Mouse (Mus musculus): ENCODE data around the gene Gm28305. TPM values are rescaled to one million over a fixed set of nuclear protein-coding genes. Genes with fewer than 3 reads are reported as not detected.
A peak's percentile ranks its signal among the peaks of the same experiment; 100 is the strongest.

Gene Gm28305
- total and polyA plus RNA-seq, 3 experiments, result not detected

GRCm38 (mm10) chr9:104088555-104088954 lies 48.1 kb downstream of the Gm28305 start:
- dilution Hi-C loops (cut with MboI; ENCODE audit: extremely low pct_ligation_motif_present, extremely low pct_unique_long_range_greater_than_20kb, low sequenced_read_pairs), result no loop called here
- Histone ChIP-seq H3K79me2 (replicated peaks; ENCODE audit: control insufficient read depth, extremely low read depth, insufficient read depth, poor library complexity, severe bottlenecking) (no peaks in the 10 kb centered on the region), H3K27me3 (replicated peaks) (no peaks in the 10 kb centered on the region), H3K9ac (ENCODE audit: insufficient read depth, low read depth) (no peak overlapping the region), H3K4me2 (ENCODE audit: insufficient read depth, low read depth, poor library complexity, severe bottlenecking) (no peak overlapping the region), H3K4me3 (replicated peaks in 1 of 3; ENCODE audit: low read depth in 2 of 3, low read length in 2 of 3, poor library complexity in 1 of 3) (no peak overlapping the region), H3K9me3 (replicated peaks; ENCODE audit: low read length) (no peaks in the 10 kb centered on the region), H3K27ac (ENCODE audit: insufficient read depth, low read depth) (no peak overlapping the region), H3K36me3 (replicated peaks in 1 of 2; ENCODE audit: control insufficient read depth in 1 of 2, insufficient read depth in 1 of 2, low read length in 1 of 2) (peaks cover 3 to 40% of the 10 kb centered on the region in 2 experiments), H3K4me1 (ENCODE audit: control insufficient read depth in 1 of 2, insufficient read depth in 2 of 2) (peaks cover 0 to 17% of the 10 kb centered on the region in 2 experiments; a peak in 2 of 4 replicates)
- DNase-seq (ENCODE audit: extremely low read depth), result no peak
- in situ Hi-C loops (cut with MboI; ENCODE audit: low pct_ligation_motif_present, low pct_unique_long_range_greater_than_20kb, low sequenced_read_pairs), result no loop called here
- no peak for TF ChIP-seq NELFE (IDR thresholded peaks at IDR 0.05; ENCODE audit: low read depth, low read length)
- TF ChIP-seq ETS1 (conservative IDR thresholded peaks at IDR 0.05; ENCODE audit: low read depth, low read length), result no peak
- no peak for TF ChIP-seq KAT2A (IDR thresholded peaks at IDR 0.05; ENCODE audit: insufficient replicate concordance, low read length)
- TF ChIP-seq BHLHE40 (IDR thresholded peaks at IDR 0.05; ENCODE audit: low read depth, low read length), result no peak
- TF ChIP-seq IRF4 (IDR thresholded peaks at IDR 0.05; ENCODE audit: low read depth, low read length), result no peak
- no peak for TF ChIP-seq MAZ (IDR thresholded peaks at IDR 0.05; ENCODE audit: low read depth, low read length)
- TF ChIP-seq RAD21 (IDR thresholded peaks at IDR 0.05; ENCODE audit: low read depth, low read length), result no peak
- TF ChIP-seq POLR2A (IDR thresholded peaks at IDR 0.05; ENCODE audit: low read depth, low read length), result no peak
- TF ChIP-seq CHD2 (IDR thresholded peaks at IDR 0.05; ENCODE audit: low read length), result no peak
- TF ChIP-seq ZC3H11A (IDR thresholded peaks at IDR 0.05; ENCODE audit: low read depth, low read length), result no peak
- TF ChIP-seq CHD1 (IDR thresholded peaks at IDR 0.05; ENCODE audit: low read depth, low read length), result no peak
- no peak for TF ChIP-seq POLR2AphosphoS2 (IDR thresholded peaks at IDR 0.05; ENCODE audit: low read depth, low read length)
- TF ChIP-seq JUN (IDR thresholded peaks at IDR 0.05; ENCODE audit: insufficient read depth, low read depth, low read length), result no peak
- TF ChIP-seq MYC (IDR thresholded peaks at IDR 0.05; ENCODE audit: low read depth, low read length), result no peak
- no peak for TF ChIP-seq UBTF (IDR thresholded peaks at IDR 0.05; ENCODE audit: low read depth, low read length)

GRCm38 (mm10) chr9:104092945-104093344 lies 52.5 kb downstream of the Gm28305 start:
- H3K4me1 ChIP-seq (ENCODE audit: control insufficient read depth in 1 of 2, insufficient read depth in 2 of 2), result peaks cover 0 to 33% of the 10 kb centered on the region in 2 experiments; a peak in 2 of 4 replicates
- dilution Hi-C loops (cut with MboI; ENCODE audit: extremely low pct_ligation_motif_present, extremely low pct_unique_long_range_greater_than_20kb, low sequenced_read_pairs), result no loop called here
- no peak overlapping the region for H3K9ac ChIP-seq (ENCODE audit: insufficient read depth, low read depth)
- in situ Hi-C loops (cut with MboI; ENCODE audit: low pct_ligation_motif_present, low pct_unique_long_range_greater_than_20kb, low sequenced_read_pairs), result no loop called here
- DNase-seq (ENCODE audit: extremely low read depth), result peak; percentile 27
- TF ChIP-seq BHLHE40 (IDR thresholded peaks at IDR 0.05; ENCODE audit: low read depth, low read length) (peak; percentile 38; the same call in 1 of the 2 replicates), SIN3A (IDR thresholded peaks at IDR 0.05; ENCODE audit: low read length) (no peak), ZKSCAN1 (IDR thresholded peaks at IDR 0.05; ENCODE audit: borderline replicate concordance, low read depth, low read length) (no peak), PAX5 (IDR thresholded peaks at IDR 0.05; ENCODE audit: low read length) (no peak), ETS1 (conservative IDR thresholded peaks at IDR 0.05; ENCODE audit: low read depth, low read length) (peak; percentile 56; the same call in 1 of the 2 replicates), MEF2A (IDR thresholded peaks at IDR 0.05; ENCODE audit: borderline replicate concordance, low read depth, low read length) (no peak)
- no peaks in the 10 kb centered on the region for H3K27me3 ChIP-seq (replicated peaks)
- no peak overlapping the region for H3K4me3 ChIP-seq (replicated peaks in 1 of 3; ENCODE audit: low read depth in 2 of 3, low read length in 2 of 3, poor library complexity in 1 of 3)
- H3K9me3 ChIP-seq (replicated peaks; ENCODE audit: low read length), result no peaks in the 10 kb centered on the region
- no peak overlapping the region for H3K27ac ChIP-seq (ENCODE audit: insufficient read depth, low read depth)
- H3K36me3 ChIP-seq (replicated peaks in 1 of 2; ENCODE audit: control insufficient read depth in 1 of 2, insufficient read depth in 1 of 2, low read length in 1 of 2), result peaks cover 0 to 29% of the 10 kb centered on the region in 2 experiments
- H3K79me2 ChIP-seq (replicated peaks; ENCODE audit: control insufficient read depth, extremely low read depth, insufficient read depth, poor library complexity, severe bottlenecking), result no peaks in the 10 kb centered on the region
- no peak overlapping the region for H3K4me2 ChIP-seq (ENCODE audit: insufficient read depth, low read depth, poor library complexity, severe bottlenecking)
